ENCODE assay signal across 16 mouse cellular contexts in the genomic region with DNA sequence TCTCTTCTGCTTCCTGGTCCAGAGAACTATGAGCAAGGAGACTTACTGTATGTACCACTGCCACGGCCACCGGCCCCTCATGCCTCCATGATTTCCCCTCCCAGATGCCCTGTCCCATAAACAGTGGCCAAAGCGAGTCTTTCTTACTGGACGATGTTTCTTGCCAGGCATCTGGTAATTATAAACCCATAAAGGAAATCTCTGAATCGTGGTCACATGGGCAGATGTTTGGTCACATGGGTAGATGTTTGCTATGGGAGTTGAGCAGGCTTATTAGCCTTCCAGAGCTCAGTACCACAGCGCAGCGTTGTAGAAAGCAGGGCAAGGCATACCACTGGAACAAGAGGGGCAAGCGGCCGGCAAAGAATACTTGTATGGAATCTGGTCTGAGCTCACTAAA.
"Had no signal": no experiment of that assay in that cellular context is flagged by ENCODE, and none has a peak within 500 bp of the region (broad histone marks: within the 10 kb centered on the region; RNA-seq: fewer than 3 reads in every experiment).

No protein-coding gene starts in this region.

- H3K4me3 ChIP-seq: lung, embryonic 15.5 days; megakaryocyte, embryonic 14.5 days; midbrain, embryonic 13.5 days; neural tube, embryonic 12.5 days had no signal

- H3K9me3 ChIP-seq: lung, embryonic 15.5 days; midbrain, embryonic 13.5 days; neural tube, embryonic 12.5 days had no signal

- ATAC-seq: liver, postnatal 0 days; lung, postnatal 0 days; midbrain, embryonic 13.5 days; midbrain, embryonic 16.5 days had no signal

- H3K27me3 ChIP-seq: lung, embryonic 15.5 days; megakaryocyte, embryonic 14.5 days; midbrain, embryonic 13.5 days; neural tube, embryonic 12.5 days had no signal

- H3K27ac ChIP-seq: lung, embryonic 15.5 days; macrophage; midbrain, embryonic 13.5 days; neural tube, embryonic 12.5 days had no signal

- H3K36me3 ChIP-seq: lung, embryonic 15.5 days; midbrain, embryonic 13.5 days; neural tube, embryonic 12.5 days had no signal

- H3K4me1 ChIP-seq: megakaryocyte, embryonic 14.5 days; neural tube, embryonic 12.5 days had no signal

- DNase-seq: liver, postnatal 0 days; lung, adult 2 months; lung, postnatal 14 days; lung, postnatal 36 days; right cerebral cortex, postnatal 14 days; thymus, adult 18-20 months; thymus, postnatal 14 days; thymus, postnatal 36 days had no signal

- H3K9ac ChIP-seq: liver, postnatal 0 days; lung, embryonic 15.5 days; midbrain, embryonic 13.5 days; neural tube, embryonic 12.5 days had no signal

- H3K4me2 ChIP-seq: lung, embryonic 15.5 days; midbrain, embryonic 11.5 days; midbrain, embryonic 13.5 days; neural tube, embryonic 12.5 days had no signal
